Mouse (Mus musculus): ENCODE data around the gene Fkbp8.

GRCm38 (mm10) chr8:70541081-70541480, 13.6 kb downstream of the Fkbp8 start:
- TF ChIP-seq TAL1 (IDR thresholded peaks at IDR 0.05; ENCODE audit: low read length) (no peak), GATA1 (IDR thresholded peaks at IDR 0.05; ENCODE audit: low read length) (no peak)
